Mouse (Mus musculus) heart, adult 2 months (tissue): ENCODE data around the gene Kyat1. TPM values are rescaled to one million over a fixed set of nuclear protein-coding genes. Genes with fewer than 3 reads are reported as not detected.
A peak's percentile ranks its signal among the peaks of the same experiment; 100 is the strongest.
"Not testable (repeated sequence)": the region's sequence is repeated elsewhere in the genome, so short reads cannot be mapped to it uniquely, and the experiment has no call there.

Source experiments
- DNase-seq, 2 experiments: peaks; one replicate each; pipeline ENCODE4 v3.0.0; 2021
- H3K27ac ChIP-seq: fragments of 200-600 bp; 2 replicates; pipeline ENCODE4 v1.8.1; 2022
- H3K27me3 ChIP-seq: fragments of 200-500 bp; 2 replicates; pipeline ENCODE4 v1.6.1; 2012; ENCODE audit warnings: mild to moderate bottlenecking, low read length, inconsistent platforms, mixed read lengths; ENCODE audit not compliant: control insufficient read depth, insufficient read depth
- H3K36me3 ChIP-seq: fragments of 200-500 bp; 2 replicates; pipeline ENCODE4 v1.6.1; 2012; ENCODE audit warnings: low read length, inconsistent platforms; ENCODE audit not compliant: control insufficient read depth, insufficient read depth
- H3K4me1 ChIP-seq: fragments of 200-500 bp; 2 replicates; pipeline ENCODE4 v1.6.1; 2011; ENCODE audit warnings: low read length; ENCODE audit not compliant: control insufficient read depth, insufficient read depth
- H3K4me3 ChIP-seq: fragments of 200-600 bp; 2 replicates; pipeline ENCODE4 v1.8.1; 2022
- H3K79me2 ChIP-seq: fragments of 200-500 bp; replicated peaks from 2 replicates; pipeline ENCODE4 v1.6.1; 2012; ENCODE audit warnings: mild to moderate bottlenecking, inconsistent platforms, low read length, moderate library complexity, mixed read lengths; ENCODE audit not compliant: control insufficient read depth, insufficient read depth
- H3K9ac ChIP-seq: fragments of 200-500 bp; 2 replicates; pipeline ENCODE4 v1.6.1; 2012; ENCODE audit warnings: low read depth, mild to moderate bottlenecking, control low read depth, inconsistent platforms, low read length, mixed read lengths
- CTCF ChIP-seq: fragments of 200-600 bp; IDR thresholded peaks from 2 replicates; pipeline ENCODE4 v1.8.1; 2022; ENCODE audit warnings: antibody characterized with exemption, mild to moderate bottlenecking, moderate library complexity
- EP300 ChIP-seq: fragments of 200-500 bp; IDR thresholded peaks from 2 replicates; pipeline ENCODE4 v1.6.1; 2011; ENCODE audit warnings: low read depth, low read length, control low read depth; ENCODE audit not compliant: insufficient read depth
- POLR2A ChIP-seq: fragments of 200-500 bp; IDR thresholded peaks from 2 replicates; pipeline ENCODE4 v1.6.1; 2011; ENCODE audit warnings: mild to moderate bottlenecking, low read depth, low read length, control low read depth; ENCODE audit not compliant: insufficient read depth
- WGBS: fragments of 180-500 bp; shearing (Covaris S2); methylation state at CpG from one replicate; pipeline ENCODE4 v1.1.7; 2018; 5-methylcytosine and 5-hydroxymethylcytosine counted together
- intact Hi-C: fragments of 180-260 bp; cut with DNase I; formaldehyde crosslinking; loops from one replicate; pipeline ENCODE4 v1.15.1; 2025
- polyA plus RNA-seq: library from polyadenylated mRNA; depleted of rRNA; stranded (reverse); fragments of >200 nt; gene quantifications from 2 replicates; pipeline ENCODE4 v1.2.3, GENCODE M21; 2012
- total RNA-seq, 2 experiments: library from RNA; stranded (reverse); gene quantifications; 2 replicates each; pipeline ENCODE4 v1.2.3; 2021

Gene Kyat1
- total and polyA plus RNA-seq, 3 experiments: 32.1 to 57.5 (median 35.7) TPM

DNA sequence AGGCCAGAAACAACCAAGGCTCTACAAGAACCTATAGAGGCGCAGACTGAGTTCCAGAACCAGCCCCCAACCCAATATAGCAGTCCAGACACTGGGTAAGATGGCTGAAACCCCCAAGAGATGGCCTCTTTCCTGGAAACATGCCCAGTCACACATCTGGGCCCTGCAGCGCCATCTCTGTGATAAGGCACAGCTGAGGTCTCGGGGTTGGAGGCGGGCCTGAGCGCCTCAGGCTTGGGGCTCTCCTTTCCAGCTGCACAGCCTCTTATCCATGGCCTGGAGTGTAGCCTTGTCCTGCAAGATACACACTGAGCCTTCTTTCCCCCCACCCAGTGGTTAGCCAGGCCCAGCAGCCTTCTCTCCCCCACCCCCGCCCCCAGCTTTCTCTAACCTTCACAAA, 20.4 kb downstream of the Kyat1 start:
- no peak overlapping the region for H3K27ac ChIP-seq
- H3K36me3 ChIP-seq: no peaks in the 10 kb centered on the region
- intact Hi-C loops: no loop called here
- TF ChIP-seq EP300 (no peak), POLR2A (no peak), CTCF (no peak)
- no peaks in the 10 kb centered on the region for H3K4me1 ChIP-seq
- no peak overlapping the region for H3K9ac ChIP-seq
- 75% methylated on average over 6 of the region's 6 CpGs for WGBS
- DNase-seq: no peak
- no peaks in the 10 kb centered on the region for H3K27me3 ChIP-seq
- H3K79me2 ChIP-seq: no peaks in the 10 kb centered on the region
- no peak overlapping the region for H3K4me3 ChIP-seq

DNA sequence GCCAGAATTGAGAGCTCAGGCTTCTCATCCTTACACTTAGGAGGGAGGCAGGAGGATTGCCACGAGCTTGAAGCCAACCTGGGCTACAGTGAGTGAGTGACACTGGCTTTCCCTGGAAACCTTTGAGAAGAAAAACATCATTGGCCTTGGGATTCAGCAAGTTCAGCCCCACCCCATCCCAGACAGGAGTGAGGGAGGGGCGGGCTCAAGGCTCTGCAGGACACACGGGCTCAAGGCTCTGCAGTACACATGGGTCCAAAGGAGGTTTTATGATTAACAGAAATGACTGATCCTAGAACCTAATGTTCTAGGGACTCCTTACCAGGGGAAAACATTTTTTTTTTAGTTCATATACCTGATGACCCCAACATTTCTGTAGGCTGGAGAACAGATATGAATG, 21.9 kb downstream of the Kyat1 start:
- Histone ChIP-seq H3K9ac (no peak overlapping the region), H3K27ac (no peak overlapping the region), H3K4me1 (no peaks in the 10 kb centered on the region), H3K79me2 (no peaks in the 10 kb centered on the region), H3K27me3 (no peaks in the 10 kb centered on the region), H3K4me3 (no peak overlapping the region), H3K36me3 (no peaks in the 10 kb centered on the region)
- WGBS: 67% methylated on average over 3 of the region's 3 CpGs
- no peak for TF ChIP-seq CTCF
- no peak for TF ChIP-seq POLR2A
- TF ChIP-seq EP300: no peak
- no peak for DNase-seq
- intact Hi-C loops: no loop called here

DNA sequence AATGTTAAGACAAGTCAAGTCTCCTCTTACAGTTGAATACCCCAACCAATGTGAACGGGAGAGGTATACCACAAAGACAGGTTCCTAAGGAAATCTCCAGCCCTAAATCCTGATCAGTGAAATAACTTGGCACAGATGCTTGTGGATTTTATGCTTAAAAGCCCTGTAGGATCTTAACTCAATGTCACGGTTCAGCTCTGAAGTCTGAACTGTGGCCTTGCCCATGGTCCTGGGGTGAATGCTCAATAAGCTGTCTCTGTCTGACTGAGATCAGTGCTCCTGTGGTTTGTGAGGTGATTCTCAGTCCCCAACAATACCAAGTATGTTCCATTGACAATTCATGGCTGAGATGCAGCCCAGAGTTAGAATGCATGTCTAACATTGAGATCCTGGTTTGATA, 23.2 kb downstream of the Kyat1 start:
- 93% methylated on average over 2 of the region's 2 CpGs for WGBS
- Histone ChIP-seq H3K79me2 (no peaks in the 10 kb centered on the region), H3K4me1 (0 out of 2 replicates have a peak, but pooled peaks cover under 1% of the 10 kb centered on the region), H3K27me3 (no peaks in the 10 kb centered on the region), H3K4me3 (no peak overlapping the region), H3K27ac (no peak overlapping the region), H3K36me3 (no peaks in the 10 kb centered on the region), H3K9ac (no peak overlapping the region)
- intact Hi-C loops: no loop called here
- no peak for DNase-seq
- TF ChIP-seq POLR2A: no peak
- TF ChIP-seq CTCF: no peak
- no peak for TF ChIP-seq EP300

DNA sequence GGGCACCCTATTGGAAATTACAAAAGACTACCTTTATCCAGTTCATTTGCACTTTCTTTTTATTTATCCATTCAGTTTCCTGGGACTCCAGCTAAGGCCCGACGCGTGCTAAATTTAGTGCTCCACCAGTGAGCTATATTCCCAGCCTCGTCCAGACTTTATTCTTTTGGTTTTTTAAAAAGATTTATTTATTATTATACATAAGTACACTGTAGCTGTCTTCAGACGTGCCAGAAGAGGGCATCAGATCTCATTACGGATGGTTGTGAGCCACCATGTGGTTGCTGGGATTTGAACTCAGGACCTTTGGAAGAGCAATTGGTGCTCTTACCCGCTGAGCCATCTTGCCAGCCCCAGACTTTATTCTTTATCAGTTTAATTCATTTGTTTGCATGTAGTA, 26.9 kb downstream of the Kyat1 start:
- not testable (repeated sequence) for H3K27ac ChIP-seq, H3K9ac ChIP-seq, H3K4me1 ChIP-seq, H3K79me2 ChIP-seq, H3K27me3 ChIP-seq, DNase-seq, H3K36me3 ChIP-seq
- 36% methylated on average over 7 of the region's 7 CpGs for WGBS
- intact Hi-C loops: loop anchor here (2.0 kb wide), 2 partner anchors 26 to 92 kb away; partner anchors contain the start of gene Kyat1
- peak; percentile 32 for TF ChIP-seq CTCF
- H3K4me3 ChIP-seq: peak overlapping the region; percentile 58

DNA sequence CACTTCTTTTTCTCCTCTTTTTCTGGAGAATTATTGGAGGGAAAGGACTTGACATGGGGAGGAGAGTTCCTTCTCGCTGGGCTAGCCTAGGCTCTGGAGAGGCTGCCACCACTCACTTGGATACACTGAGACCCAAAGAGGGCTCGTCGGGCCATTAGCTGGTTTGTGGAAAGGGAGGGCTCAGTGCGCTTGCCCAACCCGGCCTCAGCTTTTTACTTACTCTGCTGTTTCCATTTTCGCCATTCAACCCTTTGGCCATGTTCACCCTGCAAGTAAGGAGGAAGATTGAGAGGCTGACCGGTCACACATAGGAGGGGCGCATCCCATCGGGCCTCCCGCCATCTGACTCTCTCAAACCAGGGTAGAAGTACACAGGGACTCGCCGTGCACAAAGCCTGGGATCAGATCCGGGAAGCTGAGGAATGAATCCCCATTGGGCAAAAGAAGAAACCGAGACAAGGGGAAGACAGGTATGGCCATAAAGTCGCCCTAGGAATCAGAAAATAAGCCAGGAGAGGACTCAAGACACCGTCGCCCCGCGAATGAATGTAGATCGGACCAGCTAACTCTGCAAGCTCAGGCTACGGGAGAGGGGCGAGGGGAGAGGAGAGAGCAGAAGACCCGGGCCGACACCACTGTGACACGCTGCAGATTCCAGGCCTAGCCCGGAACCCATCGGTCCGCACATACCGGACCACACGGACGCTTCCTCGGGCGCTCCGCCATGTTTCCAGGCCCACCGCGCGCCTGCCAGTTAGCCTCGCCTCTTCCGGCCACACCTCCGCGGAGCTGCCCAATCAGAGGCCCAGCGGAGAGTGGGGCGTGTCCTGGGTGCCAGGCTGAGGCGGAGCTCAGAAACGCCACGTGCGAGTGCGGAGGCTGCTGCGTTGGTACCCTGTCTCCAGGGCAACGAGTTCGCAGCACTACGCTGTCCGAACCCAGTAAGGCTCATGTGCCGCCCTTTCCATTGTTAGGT, 27.7 kb downstream of the Kyat1 start, which contains the start of gene Spout1:
TSS of gene Spout1 (minus strand) at position 760 of the 976 bp plus-strand sequence.
- TF ChIP-seq CTCF (no peak), POLR2A (peak; percentile 66)
- Histone ChIP-seq H3K4me1 (0 out of 2 replicates have a peak, but pooled peaks cover 2% of the 10 kb centered on the region), H3K79me2 (no peaks in the 10 kb centered on the region), H3K27ac (peak within 1 kb of the TSS; percentile 45), H3K4me3 (peak within 1 kb of the TSS; percentile 58), H3K27me3 (no peaks in the 10 kb centered on the region), H3K9ac (peak within 1 kb of the TSS; percentile 60), H3K36me3 (no peaks in the 10 kb centered on the region)
- DNase-seq: peak; percentile 95 to 96
- intact Hi-C loops: loop anchor here (2.0 kb wide), 3 partner anchors 27 to 93 kb away; partner anchors contain the start of genes Kyat1 and Lrrc8a
- 2% methylated on average over 54 of the region's 54 CpGs for WGBS

DNA sequence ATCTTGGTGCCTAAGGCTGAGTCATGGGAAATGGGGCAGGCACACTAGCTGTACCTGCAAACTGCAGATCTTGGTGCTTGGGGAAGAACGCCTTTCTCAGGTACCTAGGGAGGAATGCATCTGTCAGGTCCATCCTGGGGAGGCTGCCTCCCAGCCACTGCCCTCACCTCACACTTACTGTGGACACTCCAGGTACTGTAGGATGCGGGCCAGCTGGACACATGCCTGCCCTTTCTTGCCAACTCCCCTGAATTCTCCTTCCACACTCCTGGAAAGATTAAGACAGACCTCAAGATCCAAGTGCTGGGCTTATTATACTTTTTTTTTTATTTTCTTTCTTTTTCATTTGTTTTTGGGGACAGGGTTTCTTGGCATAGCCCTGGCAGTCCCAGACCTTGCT, 29.1 kb downstream of the Kyat1 start:
- Histone ChIP-seq H3K36me3 (no peaks in the 10 kb centered on the region), H3K9ac (no peak overlapping the region), H3K27ac (no peak overlapping the region), H3K4me1 (peaks cover 7% of the 10 kb centered on the region), H3K27me3 (no peaks in the 10 kb centered on the region), H3K4me3 (no peak overlapping the region), H3K79me2 (no peaks in the 10 kb centered on the region)
- DNase-seq: no peak
- TF ChIP-seq CTCF: 0 out of 2 replicates have a peak, but pooled peaks have one; percentile 9
- TF ChIP-seq POLR2A: no peak
- no peak for TF ChIP-seq EP300
- intact Hi-C loops: loop anchor here (2.0 kb wide), 1 partner anchor 60 kb away; the partner anchor contains the start of gene Lrrc8a
- WGBS: 98% methylated on average over 2 of the region's 2 CpGs
